Mouse (Mus musculus) lung, postnatal 0 days (tissue): ENCODE data around the gene Shb.

Experiments
- CTCF ChIP-seq: IDR thresholded peaks from 2 replicates; pipeline ENCODE4 v1.5.1; 2016; ENCODE audit warnings: antibody characterized with exemption, mild to moderate bottlenecking
- EP300 ChIP-seq: IDR thresholded peaks from 2 replicates; pipeline ENCODE4 v1.6.1; 2016; ENCODE audit warnings: antibody characterized with exemption, mild to moderate bottlenecking, control low read depth

DNA sequence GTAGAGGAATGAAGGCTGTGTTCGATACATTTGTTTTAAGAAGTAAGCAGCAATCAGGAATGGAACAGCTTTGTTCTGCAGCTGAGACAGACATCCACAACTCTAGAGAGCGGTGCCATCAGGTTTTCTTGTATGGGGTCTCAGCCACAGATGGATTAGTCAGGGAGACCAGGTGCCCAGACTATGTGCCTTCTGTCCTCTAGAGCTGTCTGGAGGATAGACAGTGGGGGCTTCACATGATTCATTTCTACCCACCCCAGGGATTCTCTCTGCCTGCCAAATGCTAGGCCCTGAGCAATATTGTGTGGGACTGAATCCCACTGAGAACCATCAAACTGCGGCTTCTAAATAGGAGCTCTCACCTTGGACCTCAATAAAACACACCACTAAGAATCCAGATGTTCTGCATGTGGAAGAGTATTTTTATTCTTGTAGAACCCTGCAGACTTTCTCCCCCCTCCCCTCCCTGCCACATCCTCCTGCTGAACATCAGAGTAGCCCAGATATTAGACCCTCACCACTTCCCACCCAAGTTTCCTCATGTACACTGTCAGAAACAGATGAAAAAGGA lies 11.3 kb upstream of the Shb start:
- TF ChIP-seq CTCF (no peak), EP300 (no peak)
